Mouse (Mus musculus): ENCODE measurements around the gene Trappc2. TPM values are rescaled to one million over a fixed set of nuclear protein-coding genes. Genes with fewer than 3 reads are reported as not detected.

Gene Trappc2
- total and polyA plus RNA-seq, 2 experiments from 2014 or later, result 32.8 to 101 TPM

DNA sequence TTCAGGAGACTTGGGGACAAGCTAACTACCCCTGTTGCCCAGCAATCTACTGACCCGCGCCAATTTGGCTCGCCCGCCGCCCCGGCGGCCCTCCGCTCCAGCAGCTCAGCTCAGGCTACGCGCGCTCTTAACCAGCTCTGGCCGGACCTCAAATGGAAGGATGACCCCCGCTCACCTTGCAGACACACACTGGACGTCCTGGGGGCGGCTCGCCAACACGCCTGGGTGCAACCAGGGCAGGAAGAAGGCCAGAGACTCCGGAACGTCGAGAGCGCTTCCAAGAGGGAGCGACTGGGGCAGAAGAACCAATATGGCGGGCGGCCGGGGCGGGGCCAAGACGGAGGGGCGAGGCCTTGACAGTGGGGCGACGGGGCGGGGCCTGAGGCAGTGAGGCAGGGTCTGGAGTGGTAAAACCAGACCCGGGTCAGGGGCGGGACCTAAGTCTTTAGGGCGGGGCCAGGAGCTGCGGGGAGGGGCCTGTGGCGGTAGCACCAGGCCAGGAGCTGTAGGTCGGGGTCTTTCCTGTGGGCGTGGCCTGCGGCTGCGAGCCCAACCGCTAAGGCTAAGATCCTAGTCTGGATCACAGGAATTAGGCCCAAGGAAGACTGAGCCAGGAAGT lies 39.1 kb downstream of the Trappc2 start, which contains the start of gene Rab9:
TSS of gene Rab9 (minus strand) at position 503 of the 619 bp plus-strand sequence.
- peak within 1 kb of the TSS; percentile 54 for H3K4me3 ChIP-seq (ENCODE audit: low read length)
- H3K9me3 ChIP-seq (ENCODE audit: low read length), result no peaks in the 10 kb centered on the region
- peak within 1 kb of the TSS; percentile 76 for H3K27ac ChIP-seq
- no peak for TF ChIP-seq CTCF (IDR thresholded peaks at IDR 0.05; ENCODE audit: low read depth)
- peak within 1 kb of the TSS; percentile 66 for H3K9ac ChIP-seq (replicated peaks; ENCODE audit: low read length)
- peak within 1 kb of the TSS; percentile 52 for H3K4me2 ChIP-seq (ENCODE audit: low read depth, low read length)
- peak; percentile 99 for ATAC-seq
- DNase-seq (ENCODE audit: low spot score), result peak; percentile 93
- WGBS, result 27% methylated on average over 39 of the region's 41 CpGs
- H3K4me1 ChIP-seq (ENCODE audit: insufficient read depth, low read length), result no peaks in the 10 kb centered on the region
- H3K36me3 ChIP-seq (ENCODE audit: insufficient read depth, low read length), result no peaks in the 10 kb centered on the region
- H3K27me3 ChIP-seq (ENCODE audit: insufficient read depth, low read length), result no peaks in the 10 kb centered on the region

GRCm38 (mm10) chrX:166495052-166495451 lies 54.7 kb downstream of the Trappc2 start:
- Histone ChIP-seq H3K27me3 (ENCODE audit: insufficient read depth, low read length) (no peaks in the 10 kb centered on the region), H3K9me3 (ENCODE audit: low read length) (no peaks in the 10 kb centered on the region), H3K4me2 (ENCODE audit: low read depth, low read length) (no peak overlapping the region), H3K4me1 (ENCODE audit: insufficient read depth, low read length) (no peaks in the 10 kb centered on the region), H3K9ac (replicated peaks; ENCODE audit: low read length) (no peak overlapping the region), H3K27ac (no peak overlapping the region), H3K36me3 (ENCODE audit: insufficient read depth, low read length) (no peaks in the 10 kb centered on the region), H3K4me3 (ENCODE audit: low read length) (no peak overlapping the region)
- WGBS, result 91% methylated on average over 2 of the region's 2 CpGs
- no peak for TF ChIP-seq CTCF (IDR thresholded peaks at IDR 0.05; ENCODE audit: low read depth)
- ATAC-seq (no peak), DNase-seq (ENCODE audit: low spot score) (no peak)

DNA sequence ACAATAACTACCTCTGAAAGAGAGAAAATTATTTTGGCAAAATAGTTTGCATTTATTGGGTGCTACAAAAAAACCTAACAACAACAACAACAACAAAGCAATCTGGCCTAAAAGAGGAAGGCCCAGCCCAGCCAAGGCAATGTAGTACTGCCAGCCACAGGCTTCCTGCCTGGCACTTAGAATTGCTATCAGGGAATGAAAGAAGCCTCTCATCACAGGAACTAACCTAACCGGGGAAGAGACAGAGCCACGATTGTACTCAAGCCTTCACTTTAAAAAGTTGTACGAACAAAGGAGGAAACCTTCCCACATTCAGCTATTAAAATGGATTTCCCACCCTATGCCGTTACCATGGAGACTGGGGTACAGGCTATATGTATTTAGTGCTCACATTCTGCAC lies 57.4 kb downstream of the Trappc2 start:
- Histone ChIP-seq H3K27me3 (ENCODE audit: insufficient read depth, low read length) (no peaks in the 10 kb centered on the region), H3K4me1 (ENCODE audit: insufficient read depth, low read length) (no peaks in the 10 kb centered on the region), H3K36me3 (ENCODE audit: insufficient read depth, low read length) (no peaks in the 10 kb centered on the region), H3K27ac (no peak overlapping the region), H3K4me2 (ENCODE audit: low read depth, low read length) (no peak overlapping the region), H3K4me3 (ENCODE audit: low read length) (no peak overlapping the region), H3K9me3 (ENCODE audit: low read length) (no peaks in the 10 kb centered on the region), H3K9ac (replicated peaks; ENCODE audit: low read length) (no peak overlapping the region)
- WGBS, result 53% methylated on average over 4 of the region's 4 CpGs
- peak; percentile 64; the same call in 1 of the 2 replicates for ATAC-seq
- peak; percentile 21 for DNase-seq (ENCODE audit: low spot score)
- no peak for TF ChIP-seq CTCF (IDR thresholded peaks at IDR 0.05; ENCODE audit: low read depth)

DNA sequence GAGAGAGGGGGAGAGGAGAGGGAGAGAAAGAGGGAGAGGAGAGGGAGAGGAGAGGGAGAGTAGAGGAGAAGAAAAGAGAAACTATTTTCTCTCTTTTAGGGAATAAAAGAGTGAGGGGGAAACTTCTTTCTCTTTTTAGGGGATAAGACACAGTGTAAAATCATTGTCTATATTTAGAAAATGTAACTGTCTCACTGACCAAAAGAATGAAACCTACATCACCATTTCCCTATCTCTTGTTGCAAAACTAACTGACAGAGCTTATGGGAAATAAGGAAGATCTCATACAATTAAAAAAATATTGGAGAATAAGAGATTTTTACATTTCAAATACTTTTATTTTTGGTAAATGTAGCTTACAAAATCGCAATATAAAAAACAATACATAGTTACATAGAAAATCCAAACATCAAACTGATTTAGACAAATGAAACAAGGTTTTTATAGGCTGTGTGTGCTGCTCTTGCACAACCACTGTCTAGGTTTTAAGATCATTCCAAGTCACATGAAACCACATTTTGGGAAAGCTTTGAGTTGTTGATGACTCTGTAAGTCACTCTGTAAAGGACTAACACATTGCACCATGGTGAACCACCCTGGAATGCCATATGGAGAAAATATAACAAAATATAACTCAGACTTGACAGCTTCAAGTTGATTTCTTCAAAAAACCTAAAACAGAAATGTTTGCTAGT lies 59.3 kb downstream of the Trappc2 start:
- TF ChIP-seq CTCF (IDR thresholded peaks at IDR 0.05; ENCODE audit: low read depth), result no peak
- DNase-seq (ENCODE audit: low spot score) (no peak), ATAC-seq (no peak)
- Histone ChIP-seq H3K27ac (no peak overlapping the region), H3K4me1 (ENCODE audit: insufficient read depth, low read length) (no peaks in the 10 kb centered on the region), H3K9me3 (ENCODE audit: low read length) (no peaks in the 10 kb centered on the region), H3K9ac (replicated peaks; ENCODE audit: low read length) (no peak overlapping the region), H3K4me2 (ENCODE audit: low read depth, low read length) (no peak overlapping the region), H3K36me3 (ENCODE audit: insufficient read depth, low read length) (no peaks in the 10 kb centered on the region), H3K4me3 (ENCODE audit: low read length) (no peak overlapping the region), H3K27me3 (ENCODE audit: insufficient read depth, low read length) (no peaks in the 10 kb centered on the region)
- 79% methylated on average over 1 of the region's 1 CpGs for WGBS

Other genes with a start within 250 kb of the Trappc2 start
- gene Gpm6b, start 201.7 kb upstream of the Trappc2 start, total RNA-seq (2014; rRNA removed), result 358 and 393 TPM in 2 replicates
- 369 and 418 TPM in 2 replicates for gene Gpm6b, start 201.7 kb upstream of the Trappc2 start, polyA plus RNA-seq (2015; fragmentation: Nextera tagmentation; extraction: Ambion mirVana)
- 4.3 and 5.6 TPM in 2 replicates for gene Ofd1, start 130 bp downstream of the Trappc2 start, total RNA-seq (2014; rRNA removed)
- gene Ofd1, start 130 bp downstream of the Trappc2 start, polyA plus RNA-seq (2015; fragmentation: Nextera tagmentation; extraction: Ambion mirVana), result 7.1 TPM in 2 replicates
- gene Rab9, start 39.3 kb downstream of the Trappc2 start, total RNA-seq (2014; rRNA removed), result 29.5 and 42.7 TPM in 2 replicates
- gene Rab9, start 39.3 kb downstream of the Trappc2 start, polyA plus RNA-seq (2015; fragmentation: Nextera tagmentation; extraction: Ambion mirVana), result 65.2 and 67.2 TPM in 2 replicates
- gene Tceanc, start 78.0 kb downstream of the Trappc2 start, total RNA-seq (2014; rRNA removed), result 3.7 and 4.5 TPM in 2 replicates
- gene Tceanc, start 78.0 kb downstream of the Trappc2 start, polyA plus RNA-seq (2015; fragmentation: Nextera tagmentation; extraction: Ambion mirVana), result 3.9 and 4.0 TPM in 2 replicates
- gene Egfl6, start 145.1 kb downstream of the Trappc2 start, total RNA-seq (2014; rRNA removed), result 4.8 and 5.1 TPM in 2 replicates
- gene Egfl6, start 145.1 kb downstream of the Trappc2 start, polyA plus RNA-seq (2015; fragmentation: Nextera tagmentation; extraction: Ambion mirVana), result 5.4 and 5.5 TPM in 2 replicates

All from hindbrain, postnatal 0 days (tissue).